Mouse (Mus musculus): Measurements from ENCODE around the gene Cers6.

Gene Cers6

GRCm38 (mm10) chr2:69125425-69125824 is 264.2 kb downstream of the Cers6 start:
- DNase-seq: no peak

GRCm38 (mm10) chr2:69128321-69128720 is 267.1 kb downstream of the Cers6 start:
- DNase-seq: no peak

- peak; percentile 65 for DNase-seq
Measured at GRCm38 (mm10) chr2:69128921-69129395, 267.7 kb downstream of the Cers6 start.

GRCm38 (mm10) chr2:69129425-69130210 is 268.4 kb downstream of the Cers6 start:
- DNase-seq: peak; percentile 44

- DNase-seq: no peak
Measured at GRCm38 (mm10) chr2:69132046-69132445, 270.8 kb downstream of the Cers6 start.

GRCm38 (mm10) chr2:69132488-69133040 is 271.3 kb downstream of the Cers6 start:
- DNase-seq: no peak

GRCm38 (mm10) chr2:69134186-69134585 is 272.9 kb downstream of the Cers6 start:
- DNase-seq: no peak

GRCm38 (mm10) chr2:69134937-69135336 is 273.7 kb downstream of the Cers6 start:
- no peak for DNase-seq

- DNase-seq: peak; percentile 68
Measured at GRCm38 (mm10) chr2:69135661-69136576, 274.7 kb downstream of the Cers6 start, which contains the start of gene Nostrin. Gene Nostrin, plus strand, starts transcription at chr2:69135800.

GRCm38 (mm10) chr2:69137406-69138084 is 276.3 kb downstream of the Cers6 start:
- peak; percentile 54 for DNase-seq

- peak; percentile 24 for DNase-seq
Measured at GRCm38 (mm10) chr2:69138759-69139158, 277.5 kb downstream of the Cers6 start.

- no peak for DNase-seq
Measured at GRCm38 (mm10) chr2:69140215-69140614, 279.0 kb downstream of the Cers6 start.

GRCm38 (mm10) chr2:69140816-69141215 is 279.6 kb downstream of the Cers6 start:
- DNase-seq: no peak

GRCm38 (mm10) chr2:69148691-69149090 is 287.4 kb downstream of the Cers6 start:
- peak; percentile 24 for DNase-seq

- DNase-seq: no peak
Measured at GRCm38 (mm10) chr2:69149154-69149553, 287.9 kb downstream of the Cers6 start.

- DNase-seq: no peak
Measured at GRCm38 (mm10) chr2:69150841-69151240, 289.6 kb downstream of the Cers6 start.

- no peak for DNase-seq
Measured at GRCm38 (mm10) chr2:69155861-69156260, 294.6 kb downstream of the Cers6 start.

- no peak for DNase-seq
Measured at GRCm38 (mm10) chr2:69156283-69156682, 295.0 kb downstream of the Cers6 start.

GRCm38 (mm10) chr2:69158907-69159306 is 297.7 kb downstream of the Cers6 start:
- DNase-seq: no peak
